Mouse (Mus musculus): ENCODE measurements around the gene 1700021F05Rik. TPM values are rescaled to one million over a fixed set of nuclear protein-coding genes. Genes with fewer than 3 reads are reported as not detected.

The 1700021F05Rik gene
- polyA plus RNA-seq, 1 experiment from 2014 or later, result 67.4 TPM

- Histone ChIP-seq H3K36me3 (no peaks in the 10 kb centered on the region), H3K27me3 (ENCODE audit: low read depth, poor library complexity, severe bottlenecking) (no peaks in the 10 kb centered on the region), H3K27ac (replicated peaks) (peak overlapping the region; percentile 100), H3K4me1 (peaks cover 51% of the 10 kb centered on the region), H3K4me3 (peak overlapping the region; percentile 85), H3K9me3 (replicated peaks) (no peaks in the 10 kb centered on the region)
- WGBS, result under 1% methylated on average over 42 of the region's 42 CpGs
- DNase-seq (ENCODE audit: low spot score), result peak; percentile 84
These were observed 62.7 kb downstream of the 1700021F05Rik start for GRCm38 (mm10) chr10:43477865-43478681.

- peaks cover 44% of the 10 kb centered on the region for H3K4me1 ChIP-seq
- H3K27me3 ChIP-seq (ENCODE audit: low read depth, poor library complexity, severe bottlenecking), result no peaks in the 10 kb centered on the region
- H3K36me3 ChIP-seq, result no peaks in the 10 kb centered on the region
- H3K4me3 ChIP-seq, result peak overlapping the region; percentile 85
- H3K27ac ChIP-seq (replicated peaks), result peak overlapping the region; percentile 100
- WGBS, result 3% methylated on average over 9 of the region's 9 CpGs
- DNase-seq (ENCODE audit: low spot score), result no peak
- H3K9me3 ChIP-seq (replicated peaks), result no peaks in the 10 kb centered on the region
These were observed 63.3 kb downstream of the 1700021F05Rik start for GRCm38 (mm10) chr10:43477459-43477858.

DNA sequence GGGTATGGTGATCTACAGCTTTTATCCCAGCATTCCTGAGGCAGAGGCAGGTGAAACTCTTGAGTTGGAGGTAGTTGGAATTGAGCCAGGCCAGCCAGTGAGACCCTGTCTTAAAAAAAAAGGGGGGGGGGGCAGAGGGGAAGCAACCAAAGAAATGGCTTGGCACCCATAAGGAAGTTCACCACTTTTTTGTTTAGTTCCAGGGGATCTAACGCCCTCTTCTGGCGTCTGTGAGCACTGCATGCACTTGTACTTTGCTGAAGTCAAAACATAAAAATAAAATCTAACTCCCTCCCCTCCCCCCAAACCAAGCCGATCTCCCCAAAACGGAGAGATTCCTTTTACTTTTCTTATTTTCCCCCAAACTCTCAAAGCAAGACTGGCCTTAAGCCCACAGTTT, 65.4 kb downstream of the 1700021F05Rik start:
- Histone ChIP-seq H3K27ac (replicated peaks) (no peak overlapping the region), H3K9me3 (replicated peaks) (no peaks in the 10 kb centered on the region), H3K4me3 (no peak overlapping the region), H3K27me3 (ENCODE audit: low read depth, poor library complexity, severe bottlenecking) (no peaks in the 10 kb centered on the region), H3K36me3 (no peaks in the 10 kb centered on the region), H3K4me1 (peaks cover 26% of the 10 kb centered on the region)
- WGBS, result 61% methylated on average over 4 of the region's 4 CpGs
- DNase-seq (ENCODE audit: low spot score), result no peak

Other genes starting within 250 kb of the 1700021F05Rik start
- gene Bend3, start 62.2 kb downstream of the 1700021F05Rik start, polyA plus RNA-seq (2016; fragmentation: Nextera tagmentation; extraction: Ambion mirVana), result 7.5 and 7.7 TPM in 2 replicates
- gene Gm9803, start 16.9 kb downstream of the 1700021F05Rik start, polyA plus RNA-seq (2016; fragmentation: Nextera tagmentation; extraction: Ambion mirVana), result 13.9 and 16.8 TPM in 2 replicates
- gene Cd24a, start 37.3 kb upstream of the 1700021F05Rik start, polyA plus RNA-seq (2016; fragmentation: Nextera tagmentation; extraction: Ambion mirVana), result 269 and 314 TPM in 2 replicates

All from midbrain, embryonic 10.5 days (tissue).